Mouse (Mus musculus) embryonic fibroblast, embryonic 13.5 days (primary cell): ENCODE results near the gene Dnah17.

Source experiments
- CTCF ChIP-seq: IDR thresholded peaks from 2 replicates; pipeline ENCODE4 v1.5.1; 2011; ENCODE audit warnings: mild to moderate bottlenecking, control low read depth, low read length, moderate library complexity, borderline replicate concordance; ENCODE audit not compliant: insufficient read depth
- POLR2A ChIP-seq: IDR thresholded peaks from 2 replicates; pipeline ENCODE4 v1.6.1; 2011; ENCODE audit warnings: low read depth, mild to moderate bottlenecking, control low read depth, low read length, moderate library complexity

GRCm38 (mm10) chr11:118121592-118121991, 8.8 kb downstream of the Dnah17 start:
- no peak for TF ChIP-seq POLR2A
- TF ChIP-seq CTCF: no peak
